Mouse (Mus musculus) heart, postnatal 0 days (tissue): ENCODE results near the gene Adgrd1. TPM values are rescaled to one million over a fixed set of nuclear protein-coding genes. Genes with fewer than 3 reads are reported as not detected.

Experiments
- ATAC-seq: fragments of 200-750 bp; cut with Nextera tagmentation; 2 replicates; pipeline ENCODE4 v1.8.0; 2017; ENCODE audit warnings: low read depth, moderate number of reproducible peaks, moderate library complexity; ENCODE audit not compliant: insufficient read depth
- DNase-seq: peaks from one replicate; pipeline ENCODE4 v3.0.0-alpha.2; 2016; ENCODE audit warnings: low spot score
- H3K27ac ChIP-seq: fragments of 300-500 bp; sonication (generic); 2 replicates; pipeline ENCODE4 v1.5.1; 2014; ENCODE audit warnings: low read depth, mild to moderate bottlenecking
- H3K27me3 ChIP-seq: fragments of 300-500 bp; sonication (generic); 2 replicates; pipeline ENCODE4 v1.6.1; 2014; ENCODE audit warnings: low read length, mixed read lengths; ENCODE audit not compliant: control insufficient read depth, insufficient read depth
- H3K36me3 ChIP-seq: fragments of 300-500 bp; sonication (generic); replicated peaks from 2 replicates; pipeline ENCODE4 v1.6.1; 2014; ENCODE audit warnings: low read length, mixed read lengths; ENCODE audit not compliant: control insufficient read depth, insufficient read depth
- H3K4me1 ChIP-seq: fragments of 300-500 bp; sonication (generic); 2 replicates; pipeline ENCODE4 v1.6.1; 2014; ENCODE audit warnings: antibody characterized with exemption; ENCODE audit not compliant: control insufficient read depth, insufficient read depth
- H3K4me2 ChIP-seq: fragments of 300-500 bp; sonication (generic); 2 replicates; pipeline ENCODE4 v1.6.1; 2014; ENCODE audit warnings: low read depth, mild to moderate bottlenecking, low read length, moderate library complexity
- H3K4me3 ChIP-seq: fragments of 300-500 bp; sonication (generic); 2 replicates; pipeline ENCODE4 v1.5.1; 2014; ENCODE audit warnings: low read depth, low read length
- H3K9ac ChIP-seq: fragments of 300-500 bp; sonication (generic); replicated peaks from 2 replicates; pipeline ENCODE4 v1.6.1; 2014; ENCODE audit warnings: low read depth, low read length, mixed read lengths
- H3K9me3 ChIP-seq: fragments of 300-500 bp; sonication (generic); replicated peaks from 2 replicates; pipeline ENCODE4 v1.6.1; 2016; ENCODE audit warnings: low read length; ENCODE audit not compliant: control insufficient read depth
- CTCF ChIP-seq: IDR thresholded peaks from 2 replicates; pipeline ENCODE4 v1.5.1; 2016; ENCODE audit warnings: antibody characterized with exemption, control low read depth, low read depth
- EP300 ChIP-seq: IDR thresholded peaks from 2 replicates; pipeline ENCODE4 v1.6.1; 2016; ENCODE audit warnings: antibody characterized with exemption, low read depth
- WGBS: fragments of 180-500 bp; shearing (Covaris S2); extraction: QIAGEN DNeasy Blood & Tissue Kit; methylation state at CpG from one replicate; pipeline ENCODE4 v1.1.7; 2014; 5-methylcytosine and 5-hydroxymethylcytosine counted together
- polyA plus RNA-seq: library from polyadenylated mRNA; unstranded; fragments of >200 nt; fragmentation: Nextera tagmentation; extraction: Ambion mirVana; gene quantifications from 2 replicates; pipeline ENCODE4 v1.2.1, GENCODE M21; 2015
- total RNA-seq: library from RNA; depleted of rRNA; stranded (reverse); fragments of >200 nt; gene quantifications from 2 replicates; pipeline ENCODE4 v1.2.3, GENCODE M21; 2014; ENCODE audit warnings: low replicate concordance; rRNA removed

Gene Adgrd1
- total and polyA plus RNA-seq, 2 experiments from 2014 or later, result 1.6 to 15.6 TPM

- TF ChIP-seq EP300 (no peak), CTCF (no peak)
- no peak for ATAC-seq
- Histone ChIP-seq H3K4me1 (no peaks in the 10 kb centered on the region), H3K9ac (no peak overlapping the region), H3K4me2 (no peak overlapping the region), H3K27me3 (no peaks in the 10 kb centered on the region), H3K4me3 (no peak overlapping the region), H3K36me3 (no peaks in the 10 kb centered on the region), H3K9me3 (no peaks in the 10 kb centered on the region), H3K27ac (no peak overlapping the region)
- 78% methylated on average over 11 of the region's 11 CpGs for WGBS
- no peak for DNase-seq
These were observed 139.8 kb downstream of the Adgrd1 start for GRCm38 (mm10) chr5:129236366-129236765.

GRCm38 (mm10) chr5:129241865-129242264 is 145.3 kb downstream of the Adgrd1 start:
- WGBS, result 46% methylated on average over 11 of the region's 11 CpGs
- ATAC-seq (no peak), DNase-seq (no peak)
- Histone ChIP-seq H3K36me3 (no peaks in the 10 kb centered on the region), H3K9me3 (no peaks in the 10 kb centered on the region), H3K4me1 (no peaks in the 10 kb centered on the region), H3K4me2 (no peak overlapping the region), H3K27ac (no peak overlapping the region), H3K27me3 (no peaks in the 10 kb centered on the region; the same call in 1 of the 2 replicates), H3K4me3 (no peak overlapping the region), H3K9ac (no peak overlapping the region)
- TF ChIP-seq CTCF, result no peak
- TF ChIP-seq EP300, result no peak

GRCm38 (mm10) chr5:129242265-129242664 is 145.7 kb downstream of the Adgrd1 start:
- Histone ChIP-seq H3K9ac (no peak overlapping the region), H3K27me3 (no peaks in the 10 kb centered on the region; the same call in 1 of the 2 replicates), H3K4me3 (no peak overlapping the region), H3K9me3 (no peaks in the 10 kb centered on the region), H3K27ac (no peak overlapping the region), H3K36me3 (no peaks in the 10 kb centered on the region), H3K4me1 (no peaks in the 10 kb centered on the region), H3K4me2 (no peak overlapping the region)
- DNase-seq, result no peak
- ATAC-seq, result no peak
- TF ChIP-seq EP300 (no peak), CTCF (no peak)
- WGBS, result 26% methylated on average over 3 of the region's 3 CpGs

GRCm38 (mm10) chr5:129243120-129243519 is 146.6 kb downstream of the Adgrd1 start:
- WGBS, result 72% methylated on average over 4 of the region's 4 CpGs

GRCm38 (mm10) chr5:129244392-129244791 is 147.8 kb downstream of the Adgrd1 start:
- ATAC-seq (no peak), DNase-seq (no peak)
- H3K4me1 ChIP-seq, result no peaks in the 10 kb centered on the region
- TF ChIP-seq CTCF (no peak), EP300 (no peak)
- H3K27me3 ChIP-seq, result no peaks in the 10 kb centered on the region; the same call in 1 of the 2 replicates
- H3K36me3 ChIP-seq, result no peaks in the 10 kb centered on the region
- no peak overlapping the region for H3K4me3 ChIP-seq
- H3K9me3 ChIP-seq, result no peaks in the 10 kb centered on the region
- WGBS, result 33% methylated on average over 5 of the region's 5 CpGs
- H3K9ac ChIP-seq, result no peak overlapping the region
- H3K27ac ChIP-seq, result no peak overlapping the region
- H3K4me2 ChIP-seq, result no peak overlapping the region

More at GRCm38 (mm10) chr5:129243120-129243519, 146.6 kb downstream of the Adgrd1 start:
- H3K9me3 ChIP-seq, result no peaks in the 10 kb centered on the region
- no peak for DNase-seq
- H3K4me3 ChIP-seq, result no peak overlapping the region
- no peaks in the 10 kb centered on the region for H3K4me1 ChIP-seq
- no peak for ATAC-seq
- TF ChIP-seq EP300, result no peak
- TF ChIP-seq CTCF, result no peak
- no peaks in the 10 kb centered on the region for H3K36me3 ChIP-seq
- no peak overlapping the region for H3K4me2 ChIP-seq
- no peak overlapping the region for H3K27ac ChIP-seq
- H3K27me3 ChIP-seq, result no peaks in the 10 kb centered on the region; the same call in 1 of the 2 replicates
- H3K9ac ChIP-seq, result no peak overlapping the region

GRCm38 (mm10) chr5:129249080-129249479 is 152.5 kb downstream of the Adgrd1 start:
- no peak for TF ChIP-seq CTCF
- Histone ChIP-seq H3K4me2 (no peak overlapping the region), H3K4me1 (no peaks in the 10 kb centered on the region), H3K27me3 (no peaks in the 10 kb centered on the region; the same call in 1 of the 2 replicates), H3K9me3 (no peaks in the 10 kb centered on the region), H3K9ac (no peak overlapping the region), H3K36me3 (no peaks in the 10 kb centered on the region), H3K4me3 (no peak overlapping the region), H3K27ac (no peak overlapping the region)
- WGBS, result 54% methylated on average over 8 of the region's 8 CpGs
- ATAC-seq (no peak), DNase-seq (peak; percentile 7)

Other genes with a start within 250 kb of the Adgrd1 start
- gene Rimbp2, start 143.3 kb upstream of the Adgrd1 start, total RNA-seq, result 0.04 TPM in 1 of 2 replicates, not detected in the other
- 0.03 and 0.07 TPM in 2 replicates for gene Rimbp2, start 143.3 kb upstream of the Adgrd1 start, polyA plus RNA-seq
- 19.8 and 36.8 TPM in 2 replicates for gene Stx2, start 88.2 kb upstream of the Adgrd1 start, total RNA-seq
- 14.6 and 16.3 TPM in 2 replicates for gene Stx2, start 88.2 kb upstream of the Adgrd1 start, polyA plus RNA-seq
- gene Ran, start 76.7 kb upstream of the Adgrd1 start, total RNA-seq, result 128 and 989 TPM in 2 replicates
- 188 and 196 TPM in 2 replicates for gene Ran, start 76.7 kb upstream of the Adgrd1 start, polyA plus RNA-seq